Mouse (Mus musculus) lung, embryonic 16.5 days (tissue): ENCODE results near the gene Epha4. TPM values are rescaled to one million over a fixed set of nuclear protein-coding genes. Genes with fewer than 3 reads are reported as not detected.

Experiments used
- ATAC-seq: fragments of 200-750 bp; cut with Nextera tagmentation; 2 replicates; pipeline ENCODE4 v1.8.0; 2017; ENCODE audit warnings: low read depth, mild to moderate bottlenecking, moderate library complexity
- H3K27ac ChIP-seq: fragments of 300-500 bp; sonication (generic); 2 replicates; pipeline ENCODE4 v1.5.1; 2014; ENCODE audit warnings: mild to moderate bottlenecking, control low read depth, low read length
- H3K27me3 ChIP-seq: fragments of 300-500 bp; sonication (generic); 2 replicates; pipeline ENCODE4 v1.6.1; 2014; ENCODE audit warnings: low read depth, low read length, mixed read lengths; ENCODE audit not compliant: control insufficient read depth, insufficient read depth
- H3K36me3 ChIP-seq: fragments of 300-500 bp; sonication (generic); 2 replicates; pipeline ENCODE4 v1.6.1; 2014; ENCODE audit warnings: low read length; ENCODE audit not compliant: control insufficient read depth, insufficient read depth
- H3K4me1 ChIP-seq: fragments of 300-500 bp; sonication (generic); replicated peaks from 2 replicates; pipeline ENCODE4 v1.6.1; 2014; ENCODE audit warnings: low read length, mixed read lengths; ENCODE audit not compliant: control insufficient read depth, insufficient read depth
- H3K4me2 ChIP-seq: fragments of 300-500 bp; sonication (generic); 2 replicates; pipeline ENCODE4 v1.6.1; 2014; ENCODE audit warnings: low read depth, low read length, control low read depth
- H3K4me3 ChIP-seq: fragments of 300-500 bp; sonication (generic); 2 replicates; pipeline ENCODE4 v1.5.1; 2014; ENCODE audit warnings: mild to moderate bottlenecking, low read length, control low read depth
- H3K9ac ChIP-seq: fragments of 300-500 bp; sonication (generic); 2 replicates; pipeline ENCODE4 v1.6.1; 2014; ENCODE audit warnings: low read length, control low read depth
- H3K9me3 ChIP-seq: fragments of 300-500 bp; sonication (generic); 2 replicates; pipeline ENCODE4 v1.6.1; 2016; ENCODE audit warnings: low read length; ENCODE audit not compliant: control insufficient read depth
- WGBS: fragments of 180-500 bp; shearing (Covaris S2); extraction: QIAGEN DNeasy Blood & Tissue Kit; methylation state at CpG from one replicate; pipeline ENCODE4 v1.1.7; 2014; 5-methylcytosine and 5-hydroxymethylcytosine counted together
- polyA plus RNA-seq: library from polyadenylated mRNA; unstranded; fragments of >200 nt; fragmentation: Nextera tagmentation; extraction: Ambion mirVana; gene quantifications from 2 replicates; pipeline ENCODE4 v1.2.1, GENCODE M21; 2015

Gene Epha4
- polyA plus RNA-seq: 13.8 and 17.3 TPM in 2 replicates

DNA sequence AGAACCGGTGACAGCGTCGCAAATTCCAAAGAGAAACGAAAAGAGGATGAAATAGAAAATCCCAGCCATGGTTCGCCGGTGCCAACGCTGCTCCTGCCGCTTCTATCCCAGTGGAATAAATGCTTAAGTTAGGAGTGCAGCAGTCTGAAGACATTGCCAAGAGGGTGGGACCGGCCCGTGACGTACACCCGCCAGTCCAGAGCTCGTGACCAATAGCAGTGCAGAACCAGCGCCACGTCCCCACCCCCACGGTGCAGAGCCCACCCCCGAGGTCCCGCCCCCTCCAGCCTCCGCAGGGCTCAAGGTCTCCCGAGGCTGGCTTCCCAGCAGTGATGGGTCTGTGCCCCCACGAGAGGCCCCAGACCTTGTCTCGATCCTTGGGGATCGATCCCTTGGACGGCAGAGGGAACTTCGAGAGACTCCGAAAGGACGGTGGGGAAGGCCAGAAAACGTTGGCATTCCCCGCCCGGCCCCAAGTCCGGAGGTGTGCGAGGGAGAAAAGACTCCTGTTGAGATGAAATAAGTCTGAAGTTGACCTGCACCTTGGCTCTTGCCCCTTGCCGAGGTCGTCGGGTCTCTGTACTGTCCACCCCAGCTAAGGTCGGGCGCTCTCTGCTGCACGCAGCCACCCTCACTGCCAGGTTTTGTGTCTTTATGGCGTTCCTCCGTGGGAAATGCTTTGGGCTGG is at the start of gene Epha4:
Epha4 (minus strand) TSS at position 126 of the 688 bp plus-strand sequence.
- WGBS: under 1% methylated on average over 40 of the region's 40 CpGs
- Histone ChIP-seq H3K4me2 (peak within 1 kb of the TSS; percentile 93), H3K36me3 (no peaks in the 10 kb centered on the region), H3K27ac (peak within 1 kb of the TSS; percentile 80), H3K9me3 (no peaks in the 10 kb centered on the region), H3K4me1 (peaks cover 17% of the 10 kb centered on the region), H3K27me3 (peaks cover 6% of the 10 kb centered on the region; the same call in 1 of the 2 replicates), H3K9ac (peak within 1 kb of the TSS; percentile 76), H3K4me3 (peak within 1 kb of the TSS; percentile 61)
- ATAC-seq: peak; percentile 96

DNA sequence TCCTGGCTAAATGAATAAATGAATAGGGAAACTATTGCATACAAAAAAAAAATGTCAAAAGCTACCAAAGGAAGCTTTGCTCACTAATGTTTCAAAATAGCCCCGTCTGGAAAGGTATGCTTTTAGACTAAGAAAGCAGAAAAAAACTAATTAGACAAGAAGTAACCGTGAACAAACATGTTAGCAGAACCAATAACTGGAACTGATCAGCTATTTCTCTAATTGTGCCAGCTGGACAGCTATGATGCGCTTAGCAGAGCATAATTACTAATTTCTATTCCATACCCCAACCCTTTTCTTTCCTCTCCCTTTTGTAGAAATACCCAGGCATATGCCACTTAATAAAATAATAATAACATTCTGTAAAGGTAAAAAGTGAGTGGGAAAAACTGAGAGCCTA is 41.3 kb upstream of the Epha4 start:
- no peak overlapping the region for H3K27ac ChIP-seq
- no peak overlapping the region for H3K4me2 ChIP-seq
- no peaks in the 10 kb centered on the region for H3K36me3 ChIP-seq
- 79% methylated on average over 3 of the region's 3 CpGs for WGBS
- H3K4me1 ChIP-seq: no peaks in the 10 kb centered on the region
- no peaks in the 10 kb centered on the region for H3K9me3 ChIP-seq
- no peak for ATAC-seq
- no peak overlapping the region for H3K9ac ChIP-seq
- no peaks in the 10 kb centered on the region for H3K27me3 ChIP-seq
- H3K4me3 ChIP-seq: no peak overlapping the region

DNA sequence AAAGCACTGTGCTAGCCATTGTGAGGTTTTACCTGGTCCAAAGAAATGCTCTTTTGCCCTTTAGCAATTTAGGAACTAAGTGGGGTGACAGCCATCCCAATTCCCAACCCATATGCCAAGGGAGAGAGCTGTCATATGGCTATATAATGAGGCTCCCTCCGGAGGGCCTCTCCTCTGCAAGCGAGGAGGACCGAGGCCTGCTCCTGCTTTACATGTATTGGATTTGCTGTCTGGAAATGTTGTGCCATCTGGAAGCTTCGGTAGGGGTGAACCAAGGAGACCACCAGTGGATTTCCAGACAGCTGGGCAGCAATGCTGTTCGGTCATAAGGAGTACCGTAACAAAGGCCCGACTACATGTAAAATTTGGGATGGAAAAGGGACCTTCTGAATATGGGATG is 37.0 kb upstream of the Epha4 start:
- no peak overlapping the region for H3K4me2 ChIP-seq
- H3K27ac ChIP-seq: no peak overlapping the region
- ATAC-seq: no peak
- H3K36me3 ChIP-seq: no peaks in the 10 kb centered on the region
- 94% methylated on average over 7 of the region's 7 CpGs for WGBS
- H3K9me3 ChIP-seq: no peaks in the 10 kb centered on the region
- H3K27me3 ChIP-seq: no peaks in the 10 kb centered on the region
- no peak overlapping the region for H3K9ac ChIP-seq
- no peaks in the 10 kb centered on the region for H3K4me1 ChIP-seq
- no peak overlapping the region for H3K4me3 ChIP-seq

DNA sequence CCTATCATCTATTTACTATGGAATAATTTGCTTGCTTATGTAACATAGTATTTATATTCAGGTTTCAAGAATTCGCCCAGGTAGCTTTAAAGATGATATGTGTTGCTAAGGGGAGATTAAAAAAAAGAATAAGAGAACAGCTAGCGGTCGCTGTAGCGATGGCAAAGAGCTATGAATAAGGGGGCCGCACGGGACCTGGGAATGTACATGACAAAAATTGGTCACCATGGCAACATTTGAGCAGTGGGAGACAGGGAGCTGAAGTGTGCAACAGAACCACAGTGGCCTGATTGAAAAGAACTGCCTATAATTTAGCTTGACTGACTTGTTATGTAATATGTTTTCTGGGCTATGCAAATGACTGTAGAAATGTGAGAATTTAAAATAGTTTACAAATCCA is 30.8 kb upstream of the Epha4 start:
- H3K4me1 ChIP-seq: no peaks in the 10 kb centered on the region
- no peaks in the 10 kb centered on the region for H3K27me3 ChIP-seq
- no peak overlapping the region for H3K9ac ChIP-seq
- H3K4me2 ChIP-seq: no peak overlapping the region
- H3K4me3 ChIP-seq: no peak overlapping the region
- 54% methylated on average over 6 of the region's 6 CpGs for WGBS
- no peaks in the 10 kb centered on the region for H3K36me3 ChIP-seq
- no peak overlapping the region for H3K27ac ChIP-seq
- no peak for ATAC-seq
- H3K9me3 ChIP-seq: no peaks in the 10 kb centered on the region

DNA sequence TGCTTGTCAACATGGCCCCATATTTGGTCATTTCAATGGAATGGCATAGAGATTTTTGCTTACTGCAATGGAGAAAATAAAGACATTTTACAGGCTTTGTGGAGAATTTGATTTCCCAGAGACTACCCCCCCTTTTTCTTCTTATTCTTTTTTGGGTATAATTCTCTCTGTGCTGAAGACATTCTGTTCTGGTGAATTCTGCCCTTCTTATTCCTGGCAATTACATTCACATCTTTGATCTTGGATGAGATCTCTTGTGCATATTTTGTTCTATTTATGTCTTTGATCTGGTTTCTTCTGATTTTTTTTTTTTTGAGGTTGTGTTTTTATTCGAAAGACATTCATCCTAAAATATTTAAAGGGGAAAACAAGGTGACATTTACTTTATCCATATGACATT is 30.1 kb upstream of the Epha4 start:
- ATAC-seq: no peak
- no peaks in the 10 kb centered on the region for H3K4me1 ChIP-seq
- 78% methylated on average over 1 of the region's 1 CpGs for WGBS
- H3K4me2 ChIP-seq: no peak overlapping the region
- no peak overlapping the region for H3K9ac ChIP-seq
- no peaks in the 10 kb centered on the region for H3K36me3 ChIP-seq
- H3K27me3 ChIP-seq: no peaks in the 10 kb centered on the region
- H3K4me3 ChIP-seq: no peak overlapping the region
- H3K9me3 ChIP-seq: no peaks in the 10 kb centered on the region
- no peak overlapping the region for H3K27ac ChIP-seq

DNA sequence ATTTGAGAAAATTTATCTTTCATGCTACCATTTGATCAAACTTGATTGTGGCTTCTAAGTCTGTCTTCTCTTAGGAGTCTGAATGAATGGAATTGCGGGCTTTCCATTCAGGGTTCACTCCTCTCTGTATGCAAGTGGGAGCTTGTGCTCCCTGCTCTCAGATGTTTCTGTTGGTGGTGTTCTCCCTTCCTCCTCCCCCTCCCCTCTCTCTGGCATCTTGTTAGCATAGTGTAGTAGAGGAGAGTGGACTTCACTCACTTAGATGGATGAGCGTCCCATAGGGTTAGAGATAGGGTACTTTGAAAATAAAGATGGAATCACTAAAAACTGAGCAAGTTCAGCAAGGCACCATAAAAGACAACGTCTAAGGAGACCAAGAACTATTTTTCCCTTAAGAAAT is 29.4 kb upstream of the Epha4 start:
- no peak overlapping the region for H3K4me3 ChIP-seq
- ATAC-seq: no peak
- 35% methylated on average over 3 of the region's 3 CpGs for WGBS
- H3K36me3 ChIP-seq: no peaks in the 10 kb centered on the region
- H3K9me3 ChIP-seq: no peaks in the 10 kb centered on the region
- no peak overlapping the region for H3K9ac ChIP-seq
- no peak overlapping the region for H3K27ac ChIP-seq
- H3K27me3 ChIP-seq: no peaks in the 10 kb centered on the region
- H3K4me2 ChIP-seq: no peak overlapping the region
- no peaks in the 10 kb centered on the region for H3K4me1 ChIP-seq

DNA sequence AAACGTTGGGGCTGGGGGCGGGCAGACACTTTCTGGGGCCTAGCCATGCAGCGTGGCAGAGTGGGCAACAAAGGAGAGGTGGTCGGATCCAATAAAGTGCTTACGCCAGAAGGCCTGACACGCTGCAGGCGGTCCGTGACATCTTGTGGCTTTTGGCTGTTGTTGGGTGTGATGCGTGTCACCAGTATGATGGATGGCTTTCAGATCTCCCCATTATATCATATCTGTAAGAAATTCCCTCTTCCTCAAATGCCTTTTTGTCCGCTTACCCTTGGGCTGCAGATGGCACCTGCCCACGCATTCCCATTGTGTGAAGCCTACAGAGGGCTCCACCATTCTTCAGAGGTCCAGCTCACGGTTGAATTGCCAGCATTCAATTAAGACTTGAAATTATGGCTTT is 25.1 kb upstream of the Epha4 start:
- Histone ChIP-seq H3K9ac (no peak overlapping the region), H3K27me3 (no peaks in the 10 kb centered on the region), H3K4me2 (no peak overlapping the region), H3K9me3 (no peaks in the 10 kb centered on the region), H3K36me3 (no peaks in the 10 kb centered on the region), H3K4me1 (peaks cover 2% of the 10 kb centered on the region; the same call in 1 of the 2 replicates), H3K4me3 (no peak overlapping the region), H3K27ac (no peak overlapping the region; the same call in 1 of the 2 replicates)
- 83% methylated on average over 12 of the region's 12 CpGs for WGBS
- ATAC-seq: no peak

DNA sequence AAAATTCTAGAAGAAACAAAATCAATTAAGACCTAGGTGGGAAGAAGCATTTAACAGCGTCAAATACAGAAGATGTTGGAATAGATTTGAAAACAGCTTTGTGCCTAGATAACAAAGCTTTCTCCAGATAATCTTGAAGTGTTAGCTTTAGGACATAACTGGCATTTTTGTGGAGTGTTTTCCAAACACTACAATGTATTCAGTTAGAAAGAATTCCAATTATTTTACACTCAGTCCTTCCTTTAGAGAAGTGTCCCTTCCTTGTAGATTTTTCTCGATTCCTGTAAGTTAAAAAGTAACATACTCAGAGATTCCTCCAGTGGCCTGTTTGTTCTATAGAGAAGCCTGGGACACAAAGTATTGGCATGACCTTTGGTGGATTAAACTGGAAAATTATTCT is 23.7 kb upstream of the Epha4 start:
- Histone ChIP-seq H3K9me3 (no peaks in the 10 kb centered on the region), H3K36me3 (no peaks in the 10 kb centered on the region), H3K4me2 (no peak overlapping the region), H3K9ac (no peak overlapping the region), H3K4me1 (peaks cover 2% of the 10 kb centered on the region; the same call in 1 of the 2 replicates), H3K4me3 (no peak overlapping the region), H3K27me3 (no peaks in the 10 kb centered on the region), H3K27ac (peak overlapping the region; percentile 67)
- peak; percentile 54 for ATAC-seq
- WGBS: 36% methylated on average over 2 of the region's 2 CpGs

DNA sequence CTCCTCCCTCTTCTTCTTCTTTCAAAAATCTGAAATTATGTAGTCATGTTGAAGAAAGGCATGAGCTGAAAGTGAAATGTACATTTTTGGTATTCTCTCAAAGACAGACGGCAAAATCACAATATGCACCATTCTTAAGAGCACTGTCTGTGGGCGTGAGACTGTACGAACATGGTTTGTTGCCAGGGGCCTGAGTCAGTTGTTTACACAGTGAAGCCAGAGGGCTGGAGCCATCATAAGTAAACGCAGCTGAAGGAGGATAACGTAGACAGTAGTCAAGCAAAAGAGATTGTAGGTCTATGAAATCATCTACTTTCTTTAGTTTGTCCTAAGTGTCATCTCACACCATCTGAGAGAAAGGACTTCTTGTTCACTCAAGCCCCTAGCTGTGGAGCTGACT is 21.0 kb upstream of the Epha4 start:
- no peak for ATAC-seq
- H3K27ac ChIP-seq: no peak overlapping the region
- H3K4me2 ChIP-seq: no peak overlapping the region
- H3K9ac ChIP-seq: no peak overlapping the region
- H3K27me3 ChIP-seq: no peaks in the 10 kb centered on the region
- WGBS: 13% methylated on average over 5 of the region's 5 CpGs
- peaks cover 2% of the 10 kb centered on the region; the same call in 1 of the 2 replicates for H3K4me1 ChIP-seq
- H3K9me3 ChIP-seq: no peaks in the 10 kb centered on the region
- H3K36me3 ChIP-seq: no peaks in the 10 kb centered on the region
- H3K4me3 ChIP-seq: no peak overlapping the region
